In the genomic region with DNA sequence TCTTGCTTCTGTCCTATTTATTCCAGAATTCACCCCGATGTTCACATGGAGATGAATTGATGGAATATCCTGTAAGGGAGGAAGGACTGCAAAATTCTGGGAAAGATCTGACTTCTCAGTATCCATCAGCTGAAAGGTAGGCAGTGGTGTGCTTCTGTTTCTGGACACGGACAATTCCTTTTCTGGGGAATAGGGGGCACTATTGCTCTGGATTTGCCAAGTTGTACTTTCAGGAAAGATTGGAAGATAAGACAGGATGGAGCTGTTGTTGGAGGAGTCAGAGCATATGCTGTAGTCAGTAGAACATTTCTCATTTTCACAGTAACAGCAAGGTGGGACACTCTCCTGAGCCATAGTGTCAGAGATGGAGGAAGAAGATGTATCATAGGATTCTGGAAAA, we compare ENCODE assay signal across 27 mouse cellular contexts. TPM values are rescaled to one million over a fixed set of nuclear protein-coding genes. Genes with fewer than 3 reads are reported as not detected.
A peak's percentile ranks its signal among the peaks of the same experiment; 100 is the strongest.
DNase-seq lines count a peak whose midpoint lies in the region; ATAC-seq and TF ChIP-seq lines count a peak whose summit lies in the region.
"Had no signal": no experiment of that assay in that cellular context is flagged by ENCODE, and none has a peak within 500 bp of the region (broad histone marks: within the 10 kb centered on the region; RNA-seq: fewer than 3 reads in every experiment).

No protein-coding gene starts in this region.

- no peak for ATAC-seq in frontal cortex, adult (ENCODE audit: low TSS enrichment)
- ATAC-seq: CD4-positive, CD25-positive, alpha-beta regulatory T cell, adult 4 months; forebrain, embryonic 13.5 days; hindbrain, postnatal 0 days had no signal

- TF ChIP-seq EP300 in CH12.LX (IDR thresholded peaks at IDR 0.05; ENCODE audit: low read length): no peak

- dilution Hi-C loops in CH12.LX (cut with MboI; ENCODE audit: extremely low pct_ligation_motif_present, extremely low pct_unique_long_range_greater_than_20kb, low sequenced_read_pairs): no loop called here

- H3K36me3 ChIP-seq in CH12.LX (replicated peaks in 1 of 2; ENCODE audit: control insufficient read depth in 1 of 2, insufficient read depth in 1 of 2, low read length in 1 of 2): no peaks in the 10 kb centered on the region
- H3K36me3 ChIP-seq: embryonic facial prominence, embryonic 10.5 days; G1E; heart, embryonic 15.5 days; hindbrain, embryonic 13.5 days had no signal

- no peak overlapping the region for H3K27ac ChIP-seq in left cerebral cortex, adult 2 months
- no peak overlapping the region for H3K27ac ChIP-seq in CH12.LX (ENCODE audit: insufficient read depth, low read depth)
- H3K27ac ChIP-seq: embryonic facial prominence, embryonic 10.5 days; forebrain, embryonic 13.5 days; heart, adult 2 months; heart, embryonic 15.5 days; hindbrain, embryonic 13.5 days; hindbrain, postnatal 0 days had no signal

- peak; percentile 66 for TF ChIP-seq RAD21 in CH12.LX (IDR thresholded peaks at IDR 0.05; ENCODE audit: low read depth, low read length)

- no peaks in the 10 kb centered on the region for H3K9me3 ChIP-seq in CH12.LX (replicated peaks; ENCODE audit: low read length)
- H3K9me3 ChIP-seq: G1E; heart, embryonic 15.5 days had no signal

- in situ Hi-C loops in CH12.LX (cut with MboI; ENCODE audit: low pct_ligation_motif_present, low pct_unique_long_range_greater_than_20kb, low sequenced_read_pairs): loop anchor here (10.0 kb wide), 1 partner anchor 168 kb away; no protein-coding TSS in a partner anchor

- intact Hi-C loops in left cerebral cortex, adult 2 months (cut with DNase I): no loop called here
- intact Hi-C loops in left cerebral cortex, postnatal 14 days (cut with DNase I): no loop called here

- H3K27me3 ChIP-seq in CH12.LX (replicated peaks): no peaks in the 10 kb centered on the region
- H3K27me3 ChIP-seq: forebrain, embryonic 13.5 days; heart, embryonic 15.5 days; hindbrain, embryonic 13.5 days had no signal

- no peak for TF ChIP-seq POLR2A in CH12.LX (IDR thresholded peaks at IDR 0.05; ENCODE audit: low read depth, low read length)

- H3K4me2 ChIP-seq in CH12.LX (ENCODE audit: insufficient read depth, low read depth, poor library complexity, severe bottlenecking): no peak overlapping the region
- H3K4me2 ChIP-seq: forebrain, embryonic 13.5 days; heart, embryonic 11.5 days; heart, embryonic 15.5 days; hindbrain, embryonic 13.5 days had no signal

- H3K4me1 ChIP-seq in CH12.LX (ENCODE audit: control insufficient read depth in 1 of 2, insufficient read depth in 2 of 2): no peaks in the 10 kb centered on the region
- H3K4me1 ChIP-seq: embryonic facial prominence, embryonic 10.5 days; forebrain, embryonic 13.5 days; heart, embryonic 15.5 days; hindbrain, embryonic 13.5 days had no signal

- no peaks in the 10 kb centered on the region for H3K79me2 ChIP-seq in CH12.LX (replicated peaks; ENCODE audit: control insufficient read depth, extremely low read depth, insufficient read depth, poor library complexity, severe bottlenecking)

- peak; percentile 34 for TF ChIP-seq CTCF in left cerebral cortex, adult 2 months (IDR thresholded peaks at IDR 0.05)
- peak; percentile 21 to 60; a peak in 2 of 4 replicates for TF ChIP-seq CTCF in CH12.LX (conservative IDR thresholded peaks at IDR 0.05 in 1 of 2, IDR thresholded peaks at IDR 0.05 in 1 of 2; ENCODE audit: low read depth in 2 of 2, low read length in 2 of 2)

- no peak overlapping the region for H3K9ac ChIP-seq in CH12.LX (ENCODE audit: insufficient read depth, low read depth)
- H3K9ac ChIP-seq: forebrain, embryonic 13.5 days; heart, embryonic 15.5 days; hindbrain, embryonic 13.5 days had no signal

- DNase-seq in left cerebral cortex, adult 2 months (ENCODE audit: extremely low spot score in 1 of 2, low spot score in 2 of 2): no peak
- no peak for DNase-seq in left cerebral cortex, postnatal 14 days (ENCODE audit: low spot score in 2 of 2)
- DNase-seq in CH12.LX (ENCODE audit: extremely low read depth) (peak; percentile 9), NIH3T3 (ENCODE audit: low read depth) (peak; percentile 17)
- peak; percentile 10 for DNase-seq in brain, adult 2 months (ENCODE audit: low read depth, low spot score)
- DNase-seq in right cerebral cortex, adult 18-20 months: no peak
- DNase-seq: adrenal gland, postnatal 14 days; B cell, adult 2 months; cerebellum, adult 2 months; heart, adult 2 months; heart, postnatal 14 days; kidney, adult 2 months had no signal

- no peak overlapping the region for H3K4me3 ChIP-seq in left cerebral cortex, adult 2 months
- no peak overlapping the region for H3K4me3 ChIP-seq in CH12.LX (replicated peaks in 1 of 3; ENCODE audit: low read depth in 2 of 3, low read length in 2 of 3, poor library complexity in 1 of 3)
- H3K4me3 ChIP-seq: embryonic facial prominence, embryonic 10.5 days; forebrain, embryonic 13.5 days; heart, adult 2 months; heart, embryonic 15.5 days; hindbrain, embryonic 13.5 days had no signal

TF ChIP-seq in CH12.LX, 34 proteins besides CTCF, POLR2A, EP300 and RAD21:
- TF ChIP-seq SMC3 (IDR thresholded peaks at IDR 0.05; ENCODE audit: low read depth, low read length) (peak; percentile 17; the same call in 1 of the 2 replicates), IRF4 (IDR thresholded peaks at IDR 0.05; ENCODE audit: low read depth, low read length) (no peak)
TF ChIP-seq in CH12.LX: peak in this region for 1.

RNA-seq across cellular contexts. Expression of a gene that starts 19.9 kb away (rescaled TPM):
- not detected for total RNA-seq in left cerebral cortex, adult 2 months (2021)
- total RNA-seq in left cerebral cortex, postnatal 14 days (2021): under 1 TPM in 1 of 2 experiments, not detected in 1; 0.02 TPM
- under 0.01 TPM in 1 of 2 replicates, not detected in the other for total RNA-seq in CH12.LX (2012; rRNA removed)
- 0.03 TPM in 1 of 2 replicates, not detected in the other for total RNA-seq in CH12.LX (2014; rRNA removed)
- polyA plus RNA-seq in CH12.LX (2012; ENCODE audit: insufficient read length, low read depth): 0.08 TPM in 1 of 2 replicates, not detected in the other
- total RNA-seq: adrenal gland, adult 18-20 months; adrenal gland, postnatal 14 days; gastrocnemius, adult 8-10 months; gastrocnemius, postnatal 4 days; heart, adult 2 months; heart, postnatal 14 days; hematopoietic stem cell, adult 5-6 weeks; hindbrain, postnatal 0 days had no signal
- polyA plus RNA-seq: CD4-positive, CD25-positive, alpha-beta regulatory T cell, adult 4 months; cerebellum, adult 2 months; embryonic facial prominence, embryonic 10.5 days; embryonic facial prominence, embryonic 14.5 days; forebrain, embryonic 13.5 days; G1E; heart, adult 2 months; heart, embryonic 11.5 days; heart, embryonic 15.5 days; hindbrain, embryonic 13.5 days; hindbrain, postnatal 0 days; intestine, embryonic 14.5 days; kidney, adult 2 months had no signal

RNA-seq across cellular contexts. Expression of a gene that starts 55.4 kb away (rescaled TPM):
- 10 to 100 TPM; 17.4 to 20.9 TPM for total RNA-seq in left cerebral cortex, adult 2 months (2021)
- total RNA-seq in left cerebral cortex, postnatal 14 days (2021): 10 to 100 TPM; 20.8 to 21.2 TPM
- total RNA-seq in CH12.LX (2012; rRNA removed) (5.6 and 7.1 TPM in 2 replicates), CH12.LX (2014; rRNA removed) (18.6 and 22.9 TPM in 2 replicates)
- polyA plus RNA-seq in CH12.LX (2012; ENCODE audit: insufficient read length, low read depth): 8.3 and 9.0 TPM in 2 replicates

RNA-seq across cellular contexts. Expression of a gene that starts 57.6 kb away (rescaled TPM):
- total RNA-seq in left cerebral cortex, adult 2 months (2021): 10 to 100 TPM in 1 of 2 experiments, 1 to 10 TPM in 1; 9.1 to 10.3 TPM
- 1 to 10 TPM; 5.1 to 9.2 TPM for total RNA-seq in left cerebral cortex, postnatal 14 days (2021)
- total RNA-seq in CH12.LX (2012; rRNA removed): 7.6 and 9.2 TPM in 2 replicates
- 10.8 and 15.3 TPM in 2 replicates for total RNA-seq in CH12.LX (2014; rRNA removed)
- polyA plus RNA-seq in CH12.LX (2012; ENCODE audit: insufficient read length, low read depth): 4.9 and 5.7 TPM in 2 replicates

Comparison
In these comparisons a context has a peak if more than half of its experiments do, and no peak if none do; other contexts are left out.
1. DNase-seq: peak in CH12.LX (single experiment), NIH3T3 (single experiment) and brain, adult 2 months (single experiment); none in left cerebral cortex, adult 2 months (0 of 2), left cerebral cortex, postnatal 14 days (0 of 2) and right cerebral cortex, adult 18-20 months (single experiment).